Comparison of ENCODE assay signal across 12 mouse cellular contexts in the genomic region with DNA sequence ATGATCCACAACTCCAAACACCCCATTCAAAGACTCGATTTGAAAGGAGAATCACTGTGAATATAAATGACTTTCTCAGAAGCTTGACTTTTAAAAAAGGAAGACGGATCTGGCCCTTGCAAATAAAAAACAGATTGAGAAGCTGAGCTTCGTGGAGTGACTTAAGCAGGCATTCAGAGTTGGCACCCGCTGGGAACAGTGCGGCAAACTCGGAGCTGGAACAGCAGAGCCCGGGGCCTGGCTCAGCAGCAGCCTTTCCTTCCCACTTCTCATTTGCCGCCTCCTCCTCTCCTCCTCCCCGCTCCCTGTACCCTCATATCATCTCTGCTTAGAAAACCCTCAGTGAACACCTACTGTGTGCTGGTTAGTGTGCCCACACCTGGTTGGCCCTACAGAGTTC. TPM values are rescaled to one million over a fixed set of nuclear protein-coding genes. Genes with fewer than 3 reads are reported as not detected.
DNase-seq lines count a peak whose midpoint lies in the region; ATAC-seq and TF ChIP-seq lines count a peak whose summit lies in the region.
"Had no signal": no experiment of that assay in that cellular context is flagged by ENCODE, and none has a peak within 500 bp of the region (broad histone marks: within the 10 kb centered on the region; RNA-seq: fewer than 3 reads in every experiment).

No protein-coding gene starts in this region.

- H3K4me3 ChIP-seq in forebrain, embryonic 12.5 days (replicated peaks): no peak overlapping the region
- H3K4me3 ChIP-seq: heart, adult 2 months; limb, embryonic 12.5 days; myocyte had no signal

- H3K9ac ChIP-seq in forebrain, embryonic 12.5 days: no peak overlapping the region
- H3K9ac ChIP-seq: limb, embryonic 12.5 days had no signal

- TF ChIP-seq POLR2A in brain, embryonic 14.5 days (IDR thresholded peaks at IDR 0.05; ENCODE audit: borderline replicate concordance, extremely low read depth, insufficient read depth, insufficient read length, poor library complexity, severe bottlenecking): no peak

- peak; percentile 78 for DNase-seq in brain, embryonic 14.5 days (ENCODE audit: low read depth)
- DNase-seq in layer of hippocampus, adult 18-20 months (ENCODE audit: low spot score in 2 of 2): peak; percentile 72 to 79
- peak; percentile 67 to 81 for DNase-seq in left cerebral cortex, postnatal 36 days (ENCODE audit: low spot score in 2 of 2)
- DNase-seq in embryo, embryonic 9.5 days (ENCODE audit: extremely low spot score): no peak
- DNase-seq in kidney, adult 18-20 months: no peak
- DNase-seq: heart, adult 2 months; thymus, postnatal 4 days had no signal

- no peak for TF ChIP-seq CTCF in brain, embryonic 14.5 days (IDR thresholded peaks at IDR 0.05; ENCODE audit: borderline replicate concordance, extremely low read depth, insufficient read depth, insufficient read length)

- WGBS in forebrain, embryonic 12.5 days: 11% methylated on average over 8 of the region's 9 CpGs

- H3K27ac ChIP-seq in forebrain, embryonic 12.5 days: 0 out of 2 replicates have a peak overlapping the region, but pooled peaks have one; percentile 31
- H3K27ac ChIP-seq: heart, adult 2 months; limb, embryonic 12.5 days had no signal

- no peak for ATAC-seq in forebrain, embryonic 12.5 days (ENCODE audit: low FRiP score)
- ATAC-seq in inflammation-experienced regulatory T-cells, adult 6 months: no peak
- no peak for ATAC-seq in megakaryocyte-erythroid progenitor cell, adult 5-6 weeks (replicated peaks; ENCODE audit: low FRiP score, low TSS enrichment, poor library complexity, severe bottlenecking)

- H3K27me3 ChIP-seq in forebrain, embryonic 12.5 days: 0 out of 2 replicates have a peak, but pooled peaks cover 5% of the 10 kb centered on the region
- H3K27me3 ChIP-seq: limb, embryonic 12.5 days had no signal

- no peak overlapping the region for H3K4me2 ChIP-seq in forebrain, embryonic 12.5 days
- H3K4me2 ChIP-seq: limb, embryonic 12.5 days had no signal

- no peaks in the 10 kb centered on the region for H3K9me3 ChIP-seq in forebrain, embryonic 12.5 days

- peaks cover 35% of the 10 kb centered on the region for H3K4me1 ChIP-seq in forebrain, embryonic 12.5 days

- intact Hi-C loops in left cerebral cortex, postnatal 36 days (cut with DNase I): no loop called here

- no peaks in the 10 kb centered on the region for H3K36me3 ChIP-seq in forebrain, embryonic 12.5 days (replicated peaks)
- H3K36me3 ChIP-seq: limb, embryonic 12.5 days had no signal

RNA-seq across cellular contexts. Expression of a gene that starts 34.1 kb away (rescaled TPM):
- 13.3 and 13.6 TPM in 2 replicates for polyA plus RNA-seq in brain, embryonic 14.5 days (2012; rRNA removed)
- polyA plus RNA-seq in forebrain, embryonic 12.5 days (2016; fragmentation: Nextera tagmentation; extraction: Ambion mirVana): 13.5 and 15.9 TPM in 2 replicates
- total RNA-seq in layer of hippocampus, adult 18-20 months (2021): 10 to 100 TPM; 27.6 to 44.7 TPM
- total RNA-seq in left cerebral cortex, postnatal 36 days (2021): 10 to 100 TPM; 18.7 to 21.1 TPM
- not detected for polyA plus RNA-seq in inflammation-experienced regulatory T-cells, adult 6 months (2017; shearing (Covaris generic))
- not detected in 2 replicates for total RNA-seq in megakaryocyte-erythroid progenitor cell, adult 5-6 weeks (2014; fragmentation: Nextera tagmentation)
- not detected in 2 replicates for total RNA-seq in megakaryocyte-erythroid progenitor cell, adult 5-6 weeks (2017)
- polyA plus RNA-seq: myocyte had no signal

Comparison
In these comparisons a context has a peak if more than half of its experiments do, and no peak if none do; other contexts are left out.
1. DNase-seq: peak in brain, embryonic 14.5 days (single experiment), layer of hippocampus, adult 18-20 months (2 of 2) and left cerebral cortex, postnatal 36 days (2 of 2); none in embryo, embryonic 9.5 days (single experiment) and kidney, adult 18-20 months (single experiment).
2. RNA of a gene that starts 34.1 kb away (total RNA-seq): 27.6 to 44.7 TPM in layer of hippocampus, adult 18-20 months and 18.7 to 21.1 TPM in left cerebral cortex, postnatal 36 days; not detected in megakaryocyte-erythroid progenitor cell, adult 5-6 weeks; every median in the first group is over 10 times any median in the second.